8 mouse cellular contexts compared by ENCODE assay signal in the genomic region with DNA sequence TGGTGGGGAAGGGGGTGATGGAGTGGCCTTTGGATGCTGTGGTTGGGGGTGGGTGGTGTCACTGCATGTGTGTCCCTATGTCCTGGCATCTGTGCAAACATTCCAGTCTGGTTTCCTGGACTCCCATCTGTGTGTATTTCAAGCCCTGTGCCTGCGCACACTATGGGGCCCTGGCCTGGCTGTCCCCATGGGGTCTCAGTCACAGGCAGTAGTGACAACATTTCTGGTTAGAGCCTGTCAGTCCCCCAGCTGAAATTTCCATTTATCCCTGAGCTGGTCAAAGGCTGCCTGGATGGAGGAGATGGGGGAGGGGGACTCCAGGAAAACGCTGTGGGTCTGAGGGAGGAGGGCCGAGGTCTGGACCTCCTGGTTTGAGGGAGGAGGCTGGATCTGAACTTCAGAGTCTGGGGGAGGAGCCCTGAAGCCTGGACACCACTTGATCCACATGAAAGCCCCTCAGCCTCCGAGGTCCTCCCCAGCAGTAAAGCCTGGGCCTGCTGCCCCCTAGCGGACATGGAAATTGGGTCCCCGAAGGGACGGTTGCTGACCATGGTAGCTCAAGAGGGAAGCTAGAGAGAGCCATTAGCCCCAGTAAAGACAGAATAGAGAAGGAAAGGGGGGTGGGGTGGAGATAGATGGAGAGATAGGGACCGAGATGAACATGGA. TPM values are rescaled to one million over a fixed set of nuclear protein-coding genes. Genes with fewer than 3 reads are reported as not detected.
DNase-seq lines count a peak whose midpoint lies in the region; ATAC-seq and TF ChIP-seq lines count a peak whose summit lies in the region.

No protein-coding gene starts in this region.

- TF ChIP-seq POLR2A in heart, adult 2 months (IDR thresholded peaks at IDR 0.05; ENCODE audit: insufficient read depth, low read depth, low read length) = no peak

- H3K79me3 ChIP-seq in C2C12 (ENCODE audit: low read depth) = no peaks in the 10 kb centered on the region

- peak; percentile 58 for TF ChIP-seq CTCF in C2C12 (IDR thresholded peaks at IDR 0.05; ENCODE audit: control insufficient read depth, insufficient read depth, insufficient read length)
- peak; percentile 82 for TF ChIP-seq CTCF in heart, adult 2 months (IDR thresholded peaks at IDR 0.05)
- peak; percentile 91 for TF ChIP-seq CTCF in lung, embryonic 14.5 days (IDR thresholded peaks at IDR 0.05; ENCODE audit: low read depth)

- peak; percentile 60 for DNase-seq in WW6 (ENCODE audit: low read depth, low spot score)
- peak; percentile 89 for DNase-seq in embryo, embryonic 10 days (ENCODE audit: low spot score)
- DNase-seq in heart, adult 2 months = peak; percentile 61 to 82
- peak; percentile 66 for DNase-seq in kidney, adult 9 months
- DNase-seq in lung, embryonic 14.5 days = peak; percentile 90
- peak; percentile 91 for DNase-seq in thymus, postnatal 4 days

- H3K27ac ChIP-seq in heart, adult 2 months = no peak overlapping the region
- H3K27ac ChIP-seq in lung, embryonic 14.5 days (ENCODE audit: low read depth) = no peak overlapping the region

- no peak for TF ChIP-seq EP300 in heart, adult 2 months (IDR thresholded peaks at IDR 0.05; ENCODE audit: insufficient read depth, low read depth, low read length)

- H3K4me3 ChIP-seq in C2C12 (ENCODE audit: insufficient read depth, poor library complexity, severe bottlenecking) = no peak overlapping the region
- H3K4me3 ChIP-seq in heart, adult 2 months = no peak overlapping the region
- H3K4me3 ChIP-seq in lung, embryonic 14.5 days (ENCODE audit: low read depth, low read length) = no peak overlapping the region

- H3K79me2 ChIP-seq in C2C12 (ENCODE audit: control insufficient read depth, insufficient read depth) = no peaks in the 10 kb centered on the region
- H3K79me2 ChIP-seq in heart, adult 2 months (replicated peaks; ENCODE audit: control insufficient read depth, insufficient read depth, low read length) = no peaks in the 10 kb centered on the region

- H3K9ac ChIP-seq in heart, adult 2 months (ENCODE audit: low read depth, low read length) = no peak overlapping the region
- H3K9ac ChIP-seq in lung, embryonic 14.5 days = no peak overlapping the region

- H3K36me3 ChIP-seq in C2C12 (ENCODE audit: control insufficient read depth, insufficient read depth) = no peaks in the 10 kb centered on the region
- no peaks in the 10 kb centered on the region for H3K36me3 ChIP-seq in heart, adult 2 months (ENCODE audit: control insufficient read depth, insufficient read depth, low read length)
- no peaks in the 10 kb centered on the region for H3K36me3 ChIP-seq in lung, embryonic 14.5 days (ENCODE audit: insufficient read depth)

- no peak overlapping the region for H3ac ChIP-seq in C2C12 (ENCODE audit: control insufficient read depth, insufficient read length, low read depth)

- 3% methylated on average over 8 of the region's 8 CpGs for WGBS in heart, adult 2 months
- WGBS in lung, embryonic 14.5 days = 1% methylated on average over 8 of the region's 8 CpGs

- H3K27me3 ChIP-seq in C2C12 (ENCODE audit: control insufficient read depth, insufficient read depth, insufficient read length) = peaks cover 93% of the 10 kb centered on the region
- peaks cover 23% of the 10 kb centered on the region for H3K27me3 ChIP-seq in heart, adult 2 months (ENCODE audit: control insufficient read depth, insufficient read depth, low read length)
- peaks cover 100% of the 10 kb centered on the region for H3K27me3 ChIP-seq in lung, embryonic 14.5 days (ENCODE audit: insufficient read depth, low read length)

- intact Hi-C loops in heart, adult 2 months (cut with DNase I) = loop anchor here (1.0 kb wide), 1 partner anchor 60 kb away; no protein-coding TSS in a partner anchor

- ATAC-seq in lung, embryonic 14.5 days (ENCODE audit: insufficient read depth) = peak; percentile 48; the same call in 1 of the 2 replicates
- ATAC-seq in neutrophil, adult 5-6 weeks (ENCODE audit: extremely low read depth, insufficient number of reproducible peaks, low FRiP score, poor library complexity, severe bottlenecking) = peak; percentile 51; the same call in 1 of the 2 replicates

- no peak overlapping the region for H3K4me2 ChIP-seq in lung, embryonic 14.5 days

- H3K9me3 ChIP-seq in lung, embryonic 14.5 days (ENCODE audit: low read depth, low read length) = no peaks in the 10 kb centered on the region

- no peaks in the 10 kb centered on the region for H3K4me1 ChIP-seq in heart, adult 2 months (ENCODE audit: control insufficient read depth, insufficient read depth, low read length)
- no peaks in the 10 kb centered on the region for H3K4me1 ChIP-seq in lung, embryonic 14.5 days (ENCODE audit: insufficient read depth)

TF ChIP-seq in C2C12, 6 proteins besides CTCF, POLR2A, EP300 and RAD21:
- TF ChIP-seq MYOG (IDR thresholded peaks at IDR 0.05; ENCODE audit: control insufficient read depth, extremely low read depth, insufficient read length) (no peak), USF1 (IDR thresholded peaks at IDR 0.05; ENCODE audit: low read depth) (no peak), CEBPB (IDR thresholded peaks at IDR 0.05; ENCODE audit: low read depth) (no peak), FOSL1 (IDR thresholded peaks at IDR 0.05; ENCODE audit: insufficient read depth, low read length, poor library complexity, severe bottlenecking) (no peak), MAX (IDR thresholded peaks at IDR 0.05) (no peak), MYOD1 (IDR thresholded peaks at IDR 0.05; ENCODE audit: control insufficient read depth, insufficient read length, low read depth) (no peak)

RNA-seq across cellular contexts. Expression of gene Gm4881, which starts 5.8 kb away (rescaled TPM):
- not detected for polyA plus RNA-seq in C2C12 (2012; fragmentation: generic; extraction: Trizol)
- total RNA-seq in heart, adult 2 months (2021) = not detected
- not detected in 2 replicates for polyA plus RNA-seq in heart, adult 2 months (2012; rRNA removed)
- not detected in 2 replicates for polyA plus RNA-seq in lung, embryonic 14.5 days (2014; fragmentation: Nextera tagmentation; extraction: Ambion mirVana)
- total RNA-seq in neutrophil, adult 5-6 weeks (2017) = not detected in 2 replicates

RNA-seq across cellular contexts. Expression of gene Rabac1, which starts 22.5 kb away (rescaled TPM):
- 208 TPM for polyA plus RNA-seq in C2C12 (2012; fragmentation: generic; extraction: Trizol)
- total RNA-seq in heart, adult 2 months (2021) = 100 to 1,000 TPM; 299 to 358 TPM
- polyA plus RNA-seq in heart, adult 2 months (2012; rRNA removed) = 467 and 472 TPM in 2 replicates
- polyA plus RNA-seq in lung, embryonic 14.5 days (2014; fragmentation: Nextera tagmentation; extraction: Ambion mirVana) = 130 and 131 TPM in 2 replicates
- total RNA-seq in neutrophil, adult 5-6 weeks (2017) = 201 and 229 TPM in 2 replicates

RNA-seq across cellular contexts. Expression of gene Arhgef1, which starts 47.4 kb away (rescaled TPM):
- 84.4 TPM for polyA plus RNA-seq in C2C12 (2012; fragmentation: generic; extraction: Trizol)
- total RNA-seq in heart, adult 2 months (2021) = 10 to 100 TPM; 43.0 to 43.2 TPM
- polyA plus RNA-seq in heart, adult 2 months (2012; rRNA removed) = 92.8 and 105 TPM in 2 replicates
- polyA plus RNA-seq in lung, embryonic 14.5 days (2014; fragmentation: Nextera tagmentation; extraction: Ambion mirVana) = 109 and 120 TPM in 2 replicates
- 473 and 474 TPM in 2 replicates for total RNA-seq in neutrophil, adult 5-6 weeks (2017)

RNA-seq across cellular contexts. Expression of gene Cd79a, which starts 52.9 kb away (rescaled TPM):
- 0.09 TPM for polyA plus RNA-seq in C2C12 (2012; fragmentation: generic; extraction: Trizol)
- 1 to 10 TPM; 1.1 to 1.7 TPM for total RNA-seq in heart, adult 2 months (2021)
- 5.1 and 15.6 TPM in 2 replicates for polyA plus RNA-seq in heart, adult 2 months (2012; rRNA removed)
- polyA plus RNA-seq in lung, embryonic 14.5 days (2014; fragmentation: Nextera tagmentation; extraction: Ambion mirVana) = 0.16 and 0.24 TPM in 2 replicates
- total RNA-seq in neutrophil, adult 5-6 weeks (2017) = 464 and 482 TPM in 2 replicates

RNA-seq across cellular contexts. Expression of gene Atp1a3, which starts 55.7 kb away (rescaled TPM):
- polyA plus RNA-seq in C2C12 (2012; fragmentation: generic; extraction: Trizol) = 0.22 TPM
- total RNA-seq in heart, adult 2 months (2021) = 1 to 10 TPM in 1 of 2 experiments, under 1 TPM in 1; 0.39 to 1.2 TPM
- 0.85 and 1.7 TPM in 2 replicates for polyA plus RNA-seq in heart, adult 2 months (2012; rRNA removed)
- 0.74 and 0.89 TPM in 2 replicates for polyA plus RNA-seq in lung, embryonic 14.5 days (2014; fragmentation: Nextera tagmentation; extraction: Ambion mirVana)
- 60.2 and 66.9 TPM in 2 replicates for total RNA-seq in neutrophil, adult 5-6 weeks (2017)
